Comparison of ENCODE assay signal across 28 mouse cellular contexts in the genomic region with DNA sequence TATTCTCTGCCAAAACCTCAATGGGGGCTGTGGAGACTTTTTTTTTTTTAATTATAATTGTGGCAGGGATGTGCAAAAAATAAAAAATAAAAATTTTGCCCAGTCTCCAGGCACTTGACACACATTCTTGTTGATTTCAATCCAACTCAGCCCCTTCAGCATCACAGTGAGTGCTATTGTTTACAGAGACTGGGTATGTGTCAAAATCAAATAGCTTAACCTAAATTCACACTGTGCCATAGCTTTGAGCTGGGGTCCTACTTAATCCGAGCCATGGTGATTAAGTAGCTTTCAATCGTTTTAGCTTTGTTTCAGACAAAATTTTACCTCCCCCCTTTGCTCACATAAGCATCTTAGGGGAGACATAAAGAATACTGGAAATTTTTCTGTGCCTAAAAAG.
DNase-seq lines count a peak whose midpoint lies in the region; ATAC-seq lines count a peak whose summit lies in the region.
"Had no signal": no experiment of that assay in that cellular context is flagged by ENCODE, and none has a peak within 500 bp of the region (broad histone marks: within the 10 kb centered on the region; RNA-seq: fewer than 3 reads in every experiment).

No protein-coding gene starts in this region.

- no peak overlapping the region; the same call in 1 of the 2 replicates for H3K27ac ChIP-seq in forebrain, embryonic 12.5 days
- no peak overlapping the region for H3K27ac ChIP-seq in forebrain, embryonic 15.5 days (replicated peaks)
- no peak overlapping the region for H3K27ac ChIP-seq in midbrain, embryonic 12.5 days (replicated peaks)
- no peak overlapping the region for H3K27ac ChIP-seq in midbrain, embryonic 15.5 days
- no peak overlapping the region for H3K27ac ChIP-seq in forebrain, embryonic 13.5 days
- H3K27ac ChIP-seq: embryonic facial prominence, embryonic 10.5 days; embryonic facial prominence, embryonic 15.5 days; heart, embryonic 10.5 days; heart, embryonic 15.5 days; hindbrain, embryonic 12.5 days; layer of hippocampus, adult 2 months; left cerebral cortex, adult 2 months; limb, embryonic 12.5 days; liver, embryonic 15.5 days had no signal

- DNase-seq in lung, postnatal 36 days = no peak
- DNase-seq in thymus, postnatal 14 days = no peak
- DNase-seq: adrenal gland, postnatal 25 days; cerebellum, adult 8-10 months; cerebellum, postnatal 25 days; gastrocnemius, postnatal 25 days; heart, adult 11 months; kidney, adult 18-20 months; kidney, postnatal 36 days; lung, embryonic 14.5 days; lung, postnatal 14 days; right cerebral cortex, postnatal 25 days; thymus, postnatal 36 days had no signal

- H3K9ac ChIP-seq in forebrain, embryonic 12.5 days = no peak overlapping the region
- H3K9ac ChIP-seq in forebrain, embryonic 15.5 days (replicated peaks) = no peak overlapping the region
- H3K9ac ChIP-seq in midbrain, embryonic 12.5 days (replicated peaks) = no peak overlapping the region
- H3K9ac ChIP-seq in midbrain, embryonic 15.5 days = no peak overlapping the region
- no peak overlapping the region for H3K9ac ChIP-seq in forebrain, embryonic 13.5 days
- H3K9ac ChIP-seq: embryonic facial prominence, embryonic 15.5 days; heart, embryonic 15.5 days; hindbrain, embryonic 12.5 days; limb, embryonic 12.5 days; liver, embryonic 15.5 days; lung, embryonic 14.5 days had no signal

- H3K4me1 ChIP-seq in forebrain, embryonic 12.5 days = peaks cover 16% of the 10 kb centered on the region
- peaks cover 12% of the 10 kb centered on the region for H3K4me1 ChIP-seq in forebrain, embryonic 15.5 days
- H3K4me1 ChIP-seq in midbrain, embryonic 12.5 days = peaks cover 24% of the 10 kb centered on the region
- H3K4me1 ChIP-seq in midbrain, embryonic 15.5 days = peaks cover 15% of the 10 kb centered on the region
- H3K4me1 ChIP-seq in forebrain, embryonic 13.5 days = peaks cover 14% of the 10 kb centered on the region; the same call in 1 of the 2 replicates

- H3K4me3 ChIP-seq in forebrain, embryonic 12.5 days (replicated peaks) = no peak overlapping the region
- H3K4me3 ChIP-seq in forebrain, embryonic 15.5 days = no peak overlapping the region
- no peak overlapping the region for H3K4me3 ChIP-seq in midbrain, embryonic 12.5 days
- H3K4me3 ChIP-seq in midbrain, embryonic 15.5 days = no peak overlapping the region
- no peak overlapping the region for H3K4me3 ChIP-seq in forebrain, embryonic 13.5 days
- H3K4me3 ChIP-seq: embryonic facial prominence, embryonic 10.5 days; embryonic facial prominence, embryonic 15.5 days; heart, embryonic 10.5 days; heart, embryonic 15.5 days; hindbrain, embryonic 12.5 days; layer of hippocampus, adult 2 months; left cerebral cortex, adult 2 months; limb, embryonic 12.5 days; liver, embryonic 15.5 days had no signal

- ATAC-seq in forebrain, embryonic 12.5 days (ENCODE audit: low FRiP score) = peak; percentile 62; the same call in 1 of the 2 replicates
- ATAC-seq in forebrain, embryonic 15.5 days (replicated peaks) = no peak; the same call in 1 of the 2 replicates
- peak; percentile 59; the same call in 1 of the 2 replicates for ATAC-seq in midbrain, embryonic 12.5 days (ENCODE audit: low FRiP score, low read depth)
- ATAC-seq in midbrain, embryonic 15.5 days (replicated peaks) = no peak
- ATAC-seq in forebrain, embryonic 13.5 days = peak; percentile 57; the same call in 1 of the 2 replicates
- ATAC-seq: inflammation-experienced regulatory T-cells, adult 6 months had no signal

- H3K36me3 ChIP-seq in forebrain, embryonic 12.5 days (replicated peaks) = no peaks in the 10 kb centered on the region
- no peaks in the 10 kb centered on the region for H3K36me3 ChIP-seq in forebrain, embryonic 15.5 days
- H3K36me3 ChIP-seq in midbrain, embryonic 12.5 days = no peaks in the 10 kb centered on the region
- H3K36me3 ChIP-seq in midbrain, embryonic 15.5 days (replicated peaks) = no peaks in the 10 kb centered on the region
- no peaks in the 10 kb centered on the region for H3K36me3 ChIP-seq in forebrain, embryonic 13.5 days (ENCODE audit: poor library complexity, severe bottlenecking)
- H3K36me3 ChIP-seq: embryonic facial prominence, embryonic 10.5 days; embryonic facial prominence, embryonic 15.5 days; heart, embryonic 10.5 days; heart, embryonic 15.5 days; hindbrain, embryonic 12.5 days; limb, embryonic 12.5 days; liver, embryonic 15.5 days had no signal

- peaks cover 17% of the 10 kb centered on the region for H3K27me3 ChIP-seq in forebrain, embryonic 12.5 days
- no peaks in the 10 kb centered on the region for H3K27me3 ChIP-seq in forebrain, embryonic 15.5 days
- H3K27me3 ChIP-seq in midbrain, embryonic 12.5 days = peaks cover 13% of the 10 kb centered on the region; the same call in 1 of the 2 replicates
- H3K27me3 ChIP-seq in midbrain, embryonic 15.5 days (replicated peaks) = no peaks in the 10 kb centered on the region
- H3K27me3 ChIP-seq in forebrain, embryonic 13.5 days = no peaks in the 10 kb centered on the region
- H3K27me3 ChIP-seq: embryonic facial prominence, embryonic 15.5 days; heart, embryonic 15.5 days; hindbrain, embryonic 12.5 days; liver, embryonic 15.5 days had no signal

- no peak overlapping the region for H3K4me2 ChIP-seq in forebrain, embryonic 12.5 days
- no peak overlapping the region for H3K4me2 ChIP-seq in forebrain, embryonic 15.5 days (replicated peaks)
- no peak overlapping the region for H3K4me2 ChIP-seq in midbrain, embryonic 12.5 days (replicated peaks)
- H3K4me2 ChIP-seq in midbrain, embryonic 15.5 days = no peak overlapping the region
- no peak overlapping the region for H3K4me2 ChIP-seq in forebrain, embryonic 13.5 days
- H3K4me2 ChIP-seq: embryonic facial prominence, embryonic 15.5 days; heart, embryonic 15.5 days; hindbrain, embryonic 12.5 days; limb, embryonic 12.5 days; liver, embryonic 15.5 days; lung, embryonic 14.5 days had no signal

- 3% methylated on average over 2 of the region's 2 CpGs for WGBS in forebrain, embryonic 12.5 days
- WGBS in forebrain, embryonic 15.5 days = 3% methylated on average over 2 of the region's 2 CpGs
- 11% methylated on average over 2 of the region's 2 CpGs for WGBS in midbrain, embryonic 12.5 days
- 8% methylated on average over 2 of the region's 2 CpGs for WGBS in midbrain, embryonic 15.5 days
- 4% methylated on average over 2 of the region's 2 CpGs for WGBS in forebrain, embryonic 13.5 days

- H3K9me3 ChIP-seq in forebrain, embryonic 12.5 days = no peaks in the 10 kb centered on the region
- no peaks in the 10 kb centered on the region for H3K9me3 ChIP-seq in forebrain, embryonic 15.5 days
- no peaks in the 10 kb centered on the region for H3K9me3 ChIP-seq in midbrain, embryonic 12.5 days
- H3K9me3 ChIP-seq in midbrain, embryonic 15.5 days = no peaks in the 10 kb centered on the region
- H3K9me3 ChIP-seq in forebrain, embryonic 13.5 days (replicated peaks) = no peaks in the 10 kb centered on the region
- H3K9me3 ChIP-seq: embryonic facial prominence, embryonic 10.5 days; embryonic facial prominence, embryonic 15.5 days; heart, embryonic 10.5 days; heart, embryonic 15.5 days; hindbrain, embryonic 12.5 days; limb, embryonic 12.5 days; liver, embryonic 15.5 days had no signal

Comparison
In these comparisons a context has a peak if more than half of its experiments do, and no peak if none do; other contexts are left out.
1. ATAC-seq: peak in forebrain, embryonic 12.5 days (single experiment), midbrain, embryonic 12.5 days (single experiment) and forebrain, embryonic 13.5 days (single experiment); none in forebrain, embryonic 15.5 days (single experiment) and midbrain, embryonic 15.5 days (single experiment).